Mouse (Mus musculus) liver, embryonic 12.5 days (tissue): Measurements from ENCODE around the gene 1700007K13Rik. TPM values are rescaled to one million over a fixed set of nuclear protein-coding genes. Genes with fewer than 3 reads are reported as not detected.

Source experiments
- ATAC-seq: fragments of 200-750 bp; cut with Nextera tagmentation; 2 replicates; pipeline ENCODE4 v1.8.0; 2017; ENCODE audit warnings: moderate number of reproducible peaks, mild to moderate bottlenecking, moderate library complexity
- H3K27ac ChIP-seq: fragments of 300-500 bp; sonication (generic); 2 replicates; pipeline ENCODE4 v1.5.1; 2016; ENCODE audit warnings: mild to moderate bottlenecking
- H3K27me3 ChIP-seq: fragments of 300-500 bp; sonication (generic); replicated peaks from 2 replicates; pipeline ENCODE4 v1.6.1; 2016; ENCODE audit warnings: mild to moderate bottlenecking, moderate library complexity
- H3K36me3 ChIP-seq: fragments of 300-500 bp; sonication (generic); 2 replicates; pipeline ENCODE4 v1.6.1; 2016; ENCODE audit warnings: mild to moderate bottlenecking, moderate library complexity
- H3K4me1 ChIP-seq: fragments of 300-500 bp; sonication (generic); 2 replicates; pipeline ENCODE4 v1.6.1; 2016
- H3K4me2 ChIP-seq: fragments of 300-500 bp; sonication (generic); 2 replicates; pipeline ENCODE4 v1.6.1; 2016; ENCODE audit warnings: mild to moderate bottlenecking, moderate library complexity
- H3K4me3 ChIP-seq: fragments of 300-500 bp; sonication (generic); 2 replicates; pipeline ENCODE4 v1.5.1; 2016; ENCODE audit warnings: mild to moderate bottlenecking, moderate library complexity
- H3K9ac ChIP-seq: fragments of 300-500 bp; sonication (generic); 2 replicates; pipeline ENCODE4 v1.6.1; 2016; ENCODE audit warnings: mild to moderate bottlenecking, moderate library complexity
- H3K9me3 ChIP-seq: fragments of 300-500 bp; sonication (generic); replicated peaks from 2 replicates; pipeline ENCODE4 v1.6.1; 2016; ENCODE audit warnings: mild to moderate bottlenecking, moderate library complexity
- WGBS: fragments of 180-500 bp; shearing (Covaris S2); methylation state at CpG from one replicate; pipeline ENCODE4 v1.1.7; 2016; ENCODE audit not compliant: insufficient replicate concordance; 5-methylcytosine and 5-hydroxymethylcytosine counted together
- polyA plus RNA-seq: library from polyadenylated mRNA; unstranded; fragments of >200 nt; fragmentation: Nextera tagmentation; extraction: Ambion mirVana; gene quantifications from 2 replicates; pipeline ENCODE4 v1.2.1, GENCODE M21; 2016

Gene 1700007K13Rik
- polyA plus RNA-seq, 1 experiment from 2014 or later = not detected

- H3K4me3 ChIP-seq = no peak overlapping the region
- H3K4me2 ChIP-seq = no peak overlapping the region
- H3K4me1 ChIP-seq = no peaks in the 10 kb centered on the region
- no CpG with 5 or more reads among the region's 2 CpGs for WGBS
- no peaks in the 10 kb centered on the region for H3K9me3 ChIP-seq
- no peak for ATAC-seq
- H3K27me3 ChIP-seq = no peaks in the 10 kb centered on the region; the same call in 1 of the 2 replicates
- no peaks in the 10 kb centered on the region for H3K36me3 ChIP-seq
- no peak overlapping the region for H3K27ac ChIP-seq
- H3K9ac ChIP-seq = no peak overlapping the region
Observed at GRCm38 (mm10) chr2:28433512-28433911, 32.6 kb downstream of the 1700007K13Rik start.

GRCm38 (mm10) chr2:28432811-28433210 lies 33.3 kb downstream of the 1700007K13Rik start:
- ATAC-seq = no peak
- no peaks in the 10 kb centered on the region for H3K9me3 ChIP-seq
- no peak overlapping the region for H3K27ac ChIP-seq
- no peaks in the 10 kb centered on the region; the same call in 1 of the 2 replicates for H3K27me3 ChIP-seq
- no peaks in the 10 kb centered on the region for H3K4me1 ChIP-seq
- H3K9ac ChIP-seq = no peak overlapping the region
- no peaks in the 10 kb centered on the region for H3K36me3 ChIP-seq
- no peak overlapping the region for H3K4me3 ChIP-seq
- H3K4me2 ChIP-seq = no peak overlapping the region
- WGBS = 20% methylated on average over 1 of the region's 1 CpGs

GRCm38 (mm10) chr2:28430846-28431245 lies 35.3 kb downstream of the 1700007K13Rik start:
- no peaks in the 10 kb centered on the region for H3K9me3 ChIP-seq
- 39% methylated on average over 6 of the region's 6 CpGs for WGBS
- no peak overlapping the region for H3K4me3 ChIP-seq
- H3K9ac ChIP-seq = no peak overlapping the region
- no peak overlapping the region for H3K27ac ChIP-seq
- ATAC-seq = no peak
- no peak overlapping the region for H3K4me2 ChIP-seq
- H3K27me3 ChIP-seq = peaks cover 7% of the 10 kb centered on the region; the same call in 1 of the 2 replicates
- H3K4me1 ChIP-seq = no peaks in the 10 kb centered on the region
- no peaks in the 10 kb centered on the region for H3K36me3 ChIP-seq

GRCm38 (mm10) chr2:28427226-28427625 lies 38.9 kb downstream of the 1700007K13Rik start:
- no peak for ATAC-seq
- Histone ChIP-seq H3K4me1 (peaks cover 7% of the 10 kb centered on the region; the same call in 1 of the 2 replicates), H3K36me3 (no peaks in the 10 kb centered on the region), H3K27me3 (peaks cover 10% of the 10 kb centered on the region), H3K9ac (no peak overlapping the region), H3K27ac (no peak overlapping the region), H3K4me2 (no peak overlapping the region), H3K9me3 (no peaks in the 10 kb centered on the region), H3K4me3 (no peak overlapping the region)
- 72% methylated on average over 6 of the region's 6 CpGs for WGBS

GRCm38 (mm10) chr2:28423167-28423566 lies 43.0 kb downstream of the 1700007K13Rik start:
- Histone ChIP-seq H3K9me3 (no peaks in the 10 kb centered on the region), H3K27me3 (peaks cover 10% of the 10 kb centered on the region), H3K27ac (no peak overlapping the region), H3K4me1 (peaks cover 7% of the 10 kb centered on the region; the same call in 1 of the 2 replicates), H3K4me2 (no peak overlapping the region), H3K9ac (no peak overlapping the region), H3K4me3 (no peak overlapping the region), H3K36me3 (no peaks in the 10 kb centered on the region)
- no peak for ATAC-seq
- WGBS = 16% methylated on average over 3 of the region's 3 CpGs

GRCm38 (mm10) chr2:28419898-28420297 lies 46.2 kb downstream of the 1700007K13Rik start:
- Histone ChIP-seq H3K36me3 (no peaks in the 10 kb centered on the region), H3K9ac (no peak overlapping the region), H3K9me3 (no peaks in the 10 kb centered on the region), H3K4me2 (no peak overlapping the region), H3K4me1 (peaks cover 7% of the 10 kb centered on the region; the same call in 1 of the 2 replicates), H3K27me3 (no peaks in the 10 kb centered on the region; the same call in 1 of the 2 replicates), H3K27ac (no peak overlapping the region), H3K4me3 (no peak overlapping the region)
- no peak for ATAC-seq
- WGBS = 16% methylated on average over 4 of the region's 4 CpGs

GRCm38 (mm10) chr2:28418034-28418433 lies 48.1 kb downstream of the 1700007K13Rik start:
- Histone ChIP-seq H3K4me1 (no peaks in the 10 kb centered on the region), H3K36me3 (no peaks in the 10 kb centered on the region), H3K9ac (no peak overlapping the region), H3K9me3 (no peaks in the 10 kb centered on the region), H3K27me3 (no peaks in the 10 kb centered on the region; the same call in 1 of the 2 replicates), H3K27ac (no peak overlapping the region), H3K4me3 (no peak overlapping the region), H3K4me2 (no peak overlapping the region)
- no peak for ATAC-seq
- WGBS = 40% methylated on average over 2 of the region's 2 CpGs

- H3K9ac ChIP-seq = no peak overlapping the region
- H3K27ac ChIP-seq = no peak overlapping the region
- 70% methylated on average over 1 of the region's 1 CpGs for WGBS
Observed at GRCm38 (mm10) chr2:28416511-28416910, 49.6 kb downstream of the 1700007K13Rik start.

GRCm38 (mm10) chr2:28415387-28416024 lies 50.6 kb downstream of the 1700007K13Rik start:
- no peak overlapping the region for H3K4me3 ChIP-seq
- ATAC-seq = no peak
- no peaks in the 10 kb centered on the region for H3K9me3 ChIP-seq
- 66% methylated on average over 10 of the region's 10 CpGs for WGBS
- no peak overlapping the region for H3K27ac ChIP-seq
- no peak overlapping the region for H3K4me2 ChIP-seq
- no peaks in the 10 kb centered on the region; the same call in 1 of the 2 replicates for H3K27me3 ChIP-seq
- no peaks in the 10 kb centered on the region for H3K36me3 ChIP-seq
- H3K4me1 ChIP-seq = no peaks in the 10 kb centered on the region
- H3K9ac ChIP-seq = no peak overlapping the region

More at GRCm38 (mm10) chr2:28416511-28416910, 49.6 kb downstream of the 1700007K13Rik start:
- no peaks in the 10 kb centered on the region for H3K9me3 ChIP-seq
- no peak overlapping the region for H3K4me2 ChIP-seq
- no peak overlapping the region for H3K4me3 ChIP-seq
- H3K36me3 ChIP-seq = no peaks in the 10 kb centered on the region
- H3K4me1 ChIP-seq = no peaks in the 10 kb centered on the region
- no peak for ATAC-seq
- H3K27me3 ChIP-seq = no peaks in the 10 kb centered on the region; the same call in 1 of the 2 replicates

- ATAC-seq = no peak
- Histone ChIP-seq H3K4me3 (no peak overlapping the region), H3K9me3 (no peaks in the 10 kb centered on the region), H3K4me2 (no peak overlapping the region), H3K9ac (no peak overlapping the region), H3K27me3 (no peaks in the 10 kb centered on the region; the same call in 1 of the 2 replicates), H3K36me3 (no peaks in the 10 kb centered on the region), H3K27ac (no peak overlapping the region), H3K4me1 (no peaks in the 10 kb centered on the region)
- 62% methylated on average over 5 of the region's 5 CpGs for WGBS
Observed at GRCm38 (mm10) chr2:28414757-28415137, 51.4 kb downstream of the 1700007K13Rik start.

- no peaks in the 10 kb centered on the region for H3K36me3 ChIP-seq
- H3K27ac ChIP-seq = no peak overlapping the region
- no peak for ATAC-seq
- H3K27me3 ChIP-seq = no peaks in the 10 kb centered on the region; the same call in 1 of the 2 replicates
- H3K9ac ChIP-seq = no peak overlapping the region
- 67% methylated on average over 5 of the region's 5 CpGs for WGBS
- H3K4me1 ChIP-seq = no peaks in the 10 kb centered on the region
- no peak overlapping the region for H3K4me3 ChIP-seq
- H3K9me3 ChIP-seq = no peaks in the 10 kb centered on the region
- H3K4me2 ChIP-seq = no peak overlapping the region
Observed at GRCm38 (mm10) chr2:28414116-28414756, 51.9 kb downstream of the 1700007K13Rik start.

GRCm38 (mm10) chr2:28412936-28413335 lies 53.2 kb downstream of the 1700007K13Rik start:
- H3K4me2 ChIP-seq = no peak overlapping the region
- H3K36me3 ChIP-seq = no peaks in the 10 kb centered on the region
- 57% methylated on average over 6 of the region's 6 CpGs for WGBS
- H3K4me3 ChIP-seq = no peak overlapping the region
- H3K9ac ChIP-seq = no peak overlapping the region
- no peak for ATAC-seq
- H3K4me1 ChIP-seq = no peaks in the 10 kb centered on the region
- no peaks in the 10 kb centered on the region for H3K27me3 ChIP-seq
- no peak overlapping the region for H3K27ac ChIP-seq
- no peaks in the 10 kb centered on the region for H3K9me3 ChIP-seq
